Mouse (Mus musculus) E14TG2a.4 (cell line): Measurements from ENCODE around the gene Fam198b.

Source experiments
- CTCF ChIP-seq: conservative IDR thresholded peaks from 2 replicates; pipeline ENCODE4 v1.5.1; 2014; ENCODE audit warnings: low read length
- NANOG ChIP-seq: IDR thresholded peaks from 2 replicates; pipeline ENCODE4 v1.6.1; 2014; ENCODE audit warnings: borderline replicate concordance, low read length, mixed read lengths

DNA sequence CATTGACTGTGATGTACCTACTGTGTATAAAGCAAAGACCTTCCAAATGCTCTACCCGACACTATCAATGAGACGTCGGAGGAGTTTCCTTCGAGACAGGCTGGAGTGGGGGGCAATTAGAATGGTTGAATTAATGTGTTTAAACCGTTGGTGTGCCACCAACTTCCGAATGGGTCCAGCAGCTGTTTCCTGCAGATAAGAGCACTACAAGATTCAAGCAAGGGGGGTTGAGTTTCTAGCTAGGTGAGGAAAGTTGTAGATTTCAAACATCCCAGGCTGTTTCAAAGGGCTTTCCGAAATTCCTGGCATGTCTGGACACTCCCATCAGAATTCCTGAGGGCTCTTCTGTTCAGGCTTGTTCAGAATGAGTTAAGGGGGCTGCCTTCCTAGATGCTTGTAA, 22.9 kb downstream of the Fam198b start:
- TF ChIP-seq CTCF (no peak), NANOG (no peak)
